Mouse (Mus musculus) forebrain, embryonic 12.5 days (tissue): ENCODE data around the gene Grn. TPM values are rescaled to one million over a fixed set of nuclear protein-coding genes. Genes with fewer than 3 reads are reported as not detected.
A peak's percentile ranks its signal among the peaks of the same experiment; 100 is the strongest.

Source experiments
- ATAC-seq: fragments of 200-750 bp; cut with Nextera tagmentation; 2 replicates; pipeline ENCODE4 v1.8.0; 2017; ENCODE audit warnings: moderate TSS enrichment; ENCODE audit not compliant: low FRiP score
- H3K27ac ChIP-seq: fragments of 300-500 bp; sonication (generic); 2 replicates; pipeline ENCODE4 v1.5.1; 2016; ENCODE audit warnings: mild to moderate bottlenecking
- H3K27me3 ChIP-seq: fragments of 300-500 bp; sonication (generic); 2 replicates; pipeline ENCODE4 v1.6.1; 2016; ENCODE audit warnings: mild to moderate bottlenecking
- H3K36me3 ChIP-seq: fragments of 300-500 bp; sonication (generic); replicated peaks from 2 replicates; pipeline ENCODE4 v1.6.1; 2016; ENCODE audit warnings: mild to moderate bottlenecking
- H3K4me1 ChIP-seq: fragments of 300-500 bp; sonication (generic); 2 replicates; pipeline ENCODE4 v1.6.1; 2016
- H3K4me2 ChIP-seq: fragments of 300-500 bp; sonication (generic); 2 replicates; pipeline ENCODE4 v1.6.1; 2016; ENCODE audit warnings: mild to moderate bottlenecking, moderate library complexity
- H3K4me3 ChIP-seq: fragments of 300-500 bp; sonication (generic); replicated peaks from 2 replicates; pipeline ENCODE4 v1.5.1; 2016; ENCODE audit warnings: mild to moderate bottlenecking
- H3K9ac ChIP-seq: fragments of 300-500 bp; sonication (generic); 2 replicates; pipeline ENCODE4 v1.6.1; 2016; ENCODE audit warnings: mild to moderate bottlenecking
- H3K9me3 ChIP-seq: fragments of 300-500 bp; sonication (generic); 2 replicates; pipeline ENCODE4 v1.6.1; 2016
- WGBS: fragments of 180-500 bp; shearing (Covaris S2); methylation state at CpG from one replicate; pipeline ENCODE4 v1.1.7; 2016; 5-methylcytosine and 5-hydroxymethylcytosine counted together
- polyA plus RNA-seq: library from polyadenylated mRNA; unstranded; fragments of >200 nt; fragmentation: Nextera tagmentation; extraction: Ambion mirVana; gene quantifications from 2 replicates; pipeline ENCODE4 v1.2.1, GENCODE M21; 2016

Grn gene
- polyA plus RNA-seq, 1 experiment from 2014 or later: 55.5 TPM

DNA sequence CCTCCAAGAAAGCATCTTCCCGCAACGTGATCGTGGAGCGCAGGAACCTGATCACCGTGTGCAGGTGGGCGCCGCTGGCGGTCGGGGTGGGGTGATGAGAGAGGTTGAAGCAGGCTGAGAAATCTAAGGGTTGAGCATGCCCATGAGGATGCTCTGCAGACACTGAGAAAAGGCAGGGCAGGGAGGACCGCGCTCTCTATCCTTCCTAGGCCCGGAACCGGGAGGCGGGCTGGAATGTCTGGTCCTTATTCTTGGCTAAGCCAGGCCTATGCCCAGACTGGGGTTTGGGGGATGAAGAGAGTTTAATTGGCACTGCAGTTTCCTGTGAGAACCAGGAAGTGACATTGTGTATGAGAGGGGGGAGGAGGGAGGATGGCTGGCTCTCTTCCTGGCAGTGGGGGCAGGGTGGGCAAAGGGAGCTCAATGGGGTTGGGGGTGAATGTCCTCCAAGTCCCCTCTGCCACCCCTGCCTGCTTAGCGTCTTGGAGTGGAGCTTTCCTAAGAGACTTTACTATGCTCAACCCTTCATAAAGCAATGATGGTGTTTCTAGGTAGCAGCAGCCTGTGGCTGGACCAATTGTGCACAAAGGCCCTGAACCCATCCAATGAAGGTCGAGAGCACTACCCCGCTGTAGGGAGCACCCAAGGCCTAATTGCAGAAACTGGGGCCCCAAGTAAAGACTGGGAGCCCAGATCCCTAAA is 36.2 kb upstream of the Grn start:
- Histone ChIP-seq H3K9ac (peak overlapping the region; percentile 84), H3K27me3 (peaks cover 12% of the 10 kb centered on the region), H3K4me1 (peaks cover 60% of the 10 kb centered on the region), H3K36me3 (peaks cover under 1% of the 10 kb centered on the region; the same call in 1 of the 2 replicates), H3K4me3 (peak overlapping the region; percentile 75), H3K4me2 (peak overlapping the region; percentile 89), H3K27ac (peak overlapping the region; percentile 94), H3K9me3 (no peaks in the 10 kb centered on the region)
- peak; percentile 43 for ATAC-seq
- WGBS: 5% methylated on average over 17 of the region's 17 CpGs

DNA sequence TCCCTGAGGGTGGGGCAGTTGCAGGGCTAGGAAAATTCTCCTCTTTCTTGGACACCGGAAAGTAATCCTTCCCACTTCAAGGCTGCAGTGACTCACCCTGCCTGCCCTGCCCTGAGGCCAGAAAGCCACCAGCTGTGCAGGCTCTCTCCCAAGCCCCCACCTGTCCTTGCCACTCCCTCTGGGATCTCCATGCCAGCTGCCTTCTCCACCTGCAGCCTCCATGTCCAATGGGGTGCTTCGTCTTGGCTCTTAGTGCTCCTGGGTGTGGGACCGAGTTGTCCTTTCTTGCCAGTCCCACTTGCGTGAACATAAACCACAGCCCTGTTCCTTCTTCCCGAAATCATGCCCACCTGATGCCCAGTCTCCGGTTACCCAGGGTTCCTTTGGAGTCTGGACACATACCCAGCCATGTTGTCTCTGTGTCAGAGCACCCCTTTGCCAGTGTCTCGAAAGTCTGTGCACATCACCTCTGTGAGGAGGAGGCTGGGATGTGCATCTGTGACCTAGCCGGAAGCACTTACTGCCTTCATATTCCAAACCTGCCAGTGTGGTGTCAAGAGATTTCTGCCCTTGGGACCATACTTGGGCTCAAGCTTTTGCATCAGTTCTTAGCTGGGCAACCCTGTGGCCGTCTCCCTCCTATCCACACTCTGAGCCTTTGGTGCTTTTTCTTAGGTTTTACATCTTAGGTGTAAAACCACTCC is 35.5 kb upstream of the Grn start:
- peak overlapping the region; percentile 75 for H3K4me3 ChIP-seq
- no peak for ATAC-seq
- H3K4me2 ChIP-seq: peak overlapping the region; percentile 89
- peaks cover 19% of the 10 kb centered on the region for H3K27me3 ChIP-seq
- no peaks in the 10 kb centered on the region for H3K9me3 ChIP-seq
- H3K4me1 ChIP-seq: peaks cover 67% of the 10 kb centered on the region
- H3K27ac ChIP-seq: peak overlapping the region; percentile 94
- 75% methylated on average over 9 of the region's 9 CpGs for WGBS
- H3K9ac ChIP-seq: peak overlapping the region; percentile 84
- H3K36me3 ChIP-seq: peaks cover 8% of the 10 kb centered on the region; the same call in 1 of the 2 replicates

DNA sequence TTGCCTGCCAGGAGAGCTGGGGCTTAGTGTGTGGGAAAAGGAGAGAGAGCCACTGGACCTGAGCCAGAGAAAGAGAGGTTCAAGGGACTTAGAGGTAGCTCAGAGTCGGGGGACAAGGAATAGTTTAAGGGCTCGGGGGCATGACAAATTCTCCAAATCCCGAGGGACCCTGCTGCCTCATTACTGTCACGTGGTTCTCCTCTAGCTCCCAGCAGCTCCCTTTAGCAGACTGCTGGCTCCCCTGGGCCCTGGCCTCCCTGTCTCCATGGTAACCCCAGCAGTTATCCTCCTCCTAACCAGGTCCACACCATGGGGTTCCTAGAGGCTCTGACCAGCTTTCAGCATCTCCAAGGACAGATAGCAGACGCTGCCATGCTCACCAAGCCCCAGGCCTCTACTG is 34.9 kb upstream of the Grn start:
- H3K4me1 ChIP-seq: peaks cover 74% of the 10 kb centered on the region
- 2% methylated on average over 5 of the region's 5 CpGs for WGBS

DNA sequence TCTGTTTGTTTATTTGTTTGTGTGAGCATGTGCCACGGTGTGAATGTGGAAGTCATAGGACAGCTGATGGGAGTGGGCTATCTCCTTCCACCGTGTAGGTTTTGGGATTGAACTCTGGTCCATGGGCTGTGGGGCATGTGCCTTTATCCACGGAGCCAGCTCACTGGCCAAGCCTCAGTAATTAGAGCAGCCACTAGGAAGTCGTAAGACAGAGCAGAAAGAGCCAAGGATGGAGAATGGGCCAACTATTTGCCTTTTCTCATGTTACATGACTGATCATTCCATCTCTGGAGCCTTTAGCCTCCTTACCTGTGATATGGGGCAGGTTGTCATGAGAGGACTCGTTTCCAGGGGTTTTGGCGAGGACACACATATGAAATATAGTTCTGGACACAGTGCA is 33.9 kb upstream of the Grn start:
- H3K27me3 ChIP-seq: peaks cover 33% of the 10 kb centered on the region
- H3K4me3 ChIP-seq: peak overlapping the region; percentile 75
- WGBS: 66% methylated on average over 6 of the region's 6 CpGs
- H3K9ac ChIP-seq: no peak overlapping the region
- peak overlapping the region; percentile 89 for H3K4me2 ChIP-seq
- no peak overlapping the region for H3K27ac ChIP-seq
- ATAC-seq: no peak
- peaks cover 20% of the 10 kb centered on the region; the same call in 1 of the 2 replicates for H3K36me3 ChIP-seq
- no peaks in the 10 kb centered on the region for H3K9me3 ChIP-seq
- peaks cover 74% of the 10 kb centered on the region for H3K4me1 ChIP-seq

More for the DNA sequence above, 34.9 kb upstream of the Grn start:
- peak overlapping the region; percentile 89 for H3K4me2 ChIP-seq
- H3K36me3 ChIP-seq: peaks cover 12% of the 10 kb centered on the region; the same call in 1 of the 2 replicates
- peak overlapping the region; percentile 84; the same call in 1 of the 2 replicates for H3K9ac ChIP-seq
- H3K4me3 ChIP-seq: peak overlapping the region; percentile 75
- no peaks in the 10 kb centered on the region for H3K9me3 ChIP-seq
- H3K27me3 ChIP-seq: peaks cover 26% of the 10 kb centered on the region
- ATAC-seq: no peak
- H3K27ac ChIP-seq: peak overlapping the region; percentile 94

DNA sequence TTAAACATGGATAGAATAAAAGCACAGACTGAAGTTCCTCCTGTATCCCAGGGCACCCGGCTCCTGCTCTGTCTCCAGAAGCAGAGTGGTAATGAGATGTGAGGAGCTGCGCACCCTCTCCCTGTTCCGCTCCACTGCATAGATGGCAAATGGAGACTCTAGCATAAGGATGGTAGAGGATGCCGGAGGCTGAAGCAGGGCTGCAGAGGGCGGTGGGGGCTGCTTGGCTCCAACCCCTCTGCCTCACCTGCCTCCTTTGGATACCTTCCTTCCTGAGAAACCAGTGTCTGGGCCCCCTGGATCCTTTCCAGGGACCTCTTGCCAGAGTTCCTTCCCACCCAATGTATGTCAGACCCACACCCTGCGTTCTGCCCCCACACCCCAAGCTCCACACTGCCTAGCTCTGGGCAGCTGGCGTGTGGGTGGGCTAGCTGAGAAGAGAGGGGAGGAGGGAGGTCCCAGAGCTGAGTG is 33.4 kb upstream of the Grn start:
- H3K9ac ChIP-seq: no peak overlapping the region
- no peaks in the 10 kb centered on the region for H3K9me3 ChIP-seq
- ATAC-seq: no peak
- H3K4me2 ChIP-seq: peak overlapping the region; percentile 89; the same call in 1 of the 2 replicates
- H3K27ac ChIP-seq: no peak overlapping the region
- peaks cover 23% of the 10 kb centered on the region for H3K36me3 ChIP-seq
- peaks cover 33% of the 10 kb centered on the region for H3K27me3 ChIP-seq
- H3K4me3 ChIP-seq: no peak overlapping the region
- peaks cover 74% of the 10 kb centered on the region for H3K4me1 ChIP-seq
- 76% methylated on average over 7 of the region's 7 CpGs for WGBS

DNA sequence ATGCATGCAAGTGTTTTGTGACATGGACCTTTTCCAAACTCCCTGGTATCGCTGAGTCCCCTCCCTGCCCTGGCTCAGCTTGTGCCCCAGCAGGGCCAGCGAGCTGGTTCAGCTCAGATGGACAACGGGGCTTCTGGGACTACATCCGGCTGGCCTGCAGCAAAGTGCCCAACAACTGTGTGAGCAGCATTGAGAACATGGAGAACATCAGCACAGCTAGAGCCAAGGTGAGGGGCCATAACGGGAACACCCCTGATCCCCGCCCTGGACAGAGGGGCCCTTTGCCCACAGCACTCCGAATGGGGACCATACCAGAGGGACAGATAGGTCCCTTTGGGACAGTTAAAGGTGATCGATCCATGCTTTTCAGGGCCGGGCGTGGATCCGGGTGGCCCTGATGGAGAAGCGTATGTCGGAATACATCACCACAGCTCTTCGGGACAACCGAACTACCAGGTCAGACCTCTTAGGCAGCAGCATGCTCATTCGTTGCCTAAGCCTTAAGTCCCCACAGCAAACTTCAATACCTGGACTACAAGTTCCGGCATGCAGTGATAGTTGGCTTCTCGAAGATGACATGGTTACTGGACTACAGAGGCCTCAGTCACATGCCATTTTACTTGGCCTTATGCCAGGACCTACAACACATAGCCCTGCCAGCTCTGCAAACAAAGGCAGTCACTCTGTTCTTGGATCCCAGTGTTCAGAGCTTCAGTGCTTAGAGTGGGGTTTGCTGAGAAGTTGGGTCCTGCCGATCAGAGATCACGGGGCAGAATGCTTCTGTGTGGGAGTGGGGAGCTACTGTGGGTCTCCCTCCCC is 31.9 kb upstream of the Grn start:
- Histone ChIP-seq H3K27ac (no peak overlapping the region), H3K4me3 (no peak overlapping the region), H3K4me2 (no peak overlapping the region), H3K9ac (no peak overlapping the region), H3K27me3 (peaks cover 33% of the 10 kb centered on the region), H3K36me3 (peaks cover 38% of the 10 kb centered on the region), H3K4me1 (peaks cover 70% of the 10 kb centered on the region), H3K9me3 (no peaks in the 10 kb centered on the region)
- 80% methylated on average over 20 of the region's 20 CpGs for WGBS
- no peak for ATAC-seq

DNA sequence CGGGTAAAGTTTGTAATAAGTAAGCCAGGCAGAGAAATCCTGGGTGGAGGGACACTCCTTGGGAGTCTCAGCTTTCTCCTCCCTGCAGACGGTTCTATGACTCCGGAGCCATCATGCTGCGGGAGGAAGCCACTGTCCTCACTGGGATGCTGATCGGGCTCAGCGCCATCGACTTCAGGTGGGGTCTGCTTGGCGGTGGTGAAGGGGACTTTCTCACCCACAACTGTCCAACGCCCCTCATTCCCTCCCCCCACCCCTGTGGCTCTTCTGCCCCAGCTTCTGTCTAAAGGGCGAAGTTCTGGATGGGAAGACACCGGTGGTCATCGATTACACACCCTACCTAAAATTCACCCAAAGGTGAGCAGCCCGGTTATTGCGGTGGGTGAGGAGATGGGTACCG is 31.0 kb upstream of the Grn start:
- H3K9ac ChIP-seq: no peak overlapping the region
- H3K36me3 ChIP-seq: peaks cover 47% of the 10 kb centered on the region
- 0 out of 2 replicates have a peak overlapping the region, but pooled peaks have one; percentile 2 for H3K4me3 ChIP-seq
- H3K4me2 ChIP-seq: no peak overlapping the region
- H3K27ac ChIP-seq: no peak overlapping the region
- WGBS: 26% methylated on average over 15 of the region's 15 CpGs
- H3K27me3 ChIP-seq: peaks cover 33% of the 10 kb centered on the region
- H3K9me3 ChIP-seq: no peaks in the 10 kb centered on the region
- ATAC-seq: no peak
- peaks cover 63% of the 10 kb centered on the region for H3K4me1 ChIP-seq

DNA sequence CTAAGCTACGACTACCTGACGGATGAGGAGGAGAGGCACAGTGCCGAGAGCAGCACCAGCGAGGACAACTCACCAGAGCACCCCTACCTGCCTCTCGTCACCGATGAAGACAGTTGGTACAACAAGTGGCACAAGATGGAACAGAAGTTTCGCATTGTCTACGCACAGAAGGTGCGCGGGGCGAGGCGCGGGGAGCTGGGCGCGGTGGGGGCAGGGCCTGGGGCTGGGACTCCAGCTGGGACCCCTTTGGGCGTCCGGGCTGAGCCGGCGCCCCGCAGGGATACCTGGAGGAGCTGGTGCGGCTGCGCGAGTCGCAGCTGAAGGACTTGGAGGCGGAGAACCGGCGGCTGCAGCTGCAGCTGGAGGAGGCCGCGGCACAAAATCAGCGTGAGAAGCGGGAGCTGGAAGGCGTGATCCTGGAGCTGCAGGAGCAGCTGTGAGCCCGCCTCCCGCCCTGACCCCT is 30.5 kb upstream of the Grn start:
- Histone ChIP-seq H3K27me3 (peaks cover 33% of the 10 kb centered on the region), H3K9me3 (no peaks in the 10 kb centered on the region), H3K4me3 (0 out of 2 replicates have a peak overlapping the region, but pooled peaks have one; percentile 2), H3K9ac (no peak overlapping the region; the same call in 1 of the 2 replicates), H3K4me2 (peak overlapping the region; percentile 33), H3K4me1 (peaks cover 60% of the 10 kb centered on the region), H3K36me3 (peaks cover 52% of the 10 kb centered on the region), H3K27ac (no peak overlapping the region)
- WGBS: 4% methylated on average over 34 of the region's 34 CpGs
- ATAC-seq: no peak

DNA sequence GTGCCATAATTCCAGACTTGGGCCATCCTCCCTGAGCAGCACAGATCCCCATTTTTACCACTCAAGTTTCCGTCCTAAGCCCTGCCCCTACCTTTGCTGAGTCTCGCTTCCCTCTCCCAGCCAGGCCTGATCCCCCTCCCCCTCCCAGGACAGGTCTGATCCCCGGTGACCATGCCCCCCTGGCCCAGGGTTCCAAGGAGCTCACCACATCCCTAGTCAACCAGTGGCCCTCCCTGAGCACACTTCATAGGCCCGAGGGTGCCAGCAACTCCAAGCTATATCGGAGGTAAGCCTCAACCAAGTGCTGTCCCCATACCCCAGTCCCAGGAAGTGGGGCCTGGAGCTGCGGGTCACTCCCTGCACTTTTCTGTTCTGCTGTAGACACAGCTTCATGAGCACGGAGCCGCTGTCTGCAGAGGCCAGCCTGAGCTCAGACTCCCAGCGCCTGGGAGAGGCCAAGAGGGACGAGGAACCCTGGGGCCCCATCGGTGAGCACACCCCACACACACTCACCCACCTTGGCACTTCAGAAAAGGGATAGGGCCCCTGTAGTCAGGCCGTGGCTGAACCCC is 29.5 kb upstream of the Grn start:
- H3K27ac ChIP-seq: no peak overlapping the region
- WGBS: 31% methylated on average over 12 of the region's 12 CpGs
- peaks cover 33% of the 10 kb centered on the region for H3K27me3 ChIP-seq
- no peak overlapping the region for H3K4me3 ChIP-seq
- H3K9me3 ChIP-seq: no peaks in the 10 kb centered on the region
- no peak for ATAC-seq
- H3K9ac ChIP-seq: no peak overlapping the region
- H3K4me2 ChIP-seq: no peak overlapping the region
- H3K4me1 ChIP-seq: peaks cover 60% of the 10 kb centered on the region
- peaks cover 55% of the 10 kb centered on the region for H3K36me3 ChIP-seq

DNA sequence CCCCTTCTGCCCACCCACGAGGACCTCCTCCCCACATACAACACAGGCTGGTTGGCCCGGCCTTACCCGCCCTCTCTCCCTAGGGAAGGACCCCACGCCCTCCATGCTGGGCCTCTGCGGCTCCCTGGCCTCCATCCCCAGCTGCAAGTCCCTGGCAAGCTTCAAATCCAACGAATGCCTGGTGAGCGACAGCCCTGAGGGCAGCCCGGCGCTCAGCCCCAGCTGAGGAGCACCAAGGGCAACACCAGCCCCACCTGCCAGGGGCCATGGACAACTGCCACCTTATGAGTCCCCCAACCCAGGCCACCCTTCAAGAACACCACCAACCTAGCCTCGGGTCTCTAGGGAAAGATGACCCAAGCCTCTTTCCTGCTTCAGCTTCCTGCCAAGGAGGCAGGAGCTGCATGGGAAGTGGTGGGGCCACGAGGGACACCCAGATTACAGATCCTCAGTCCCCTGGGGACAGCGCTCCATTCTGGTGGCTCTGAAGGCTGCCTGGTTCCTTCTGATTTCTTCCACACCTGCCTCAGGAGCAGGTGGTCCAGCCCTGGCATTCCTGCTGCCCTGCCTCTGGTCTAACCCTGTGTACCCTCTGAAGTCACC is 28.1 kb upstream of the Grn start:
- peaks cover 61% of the 10 kb centered on the region for H3K4me1 ChIP-seq
- H3K9ac ChIP-seq: no peak overlapping the region
- no peaks in the 10 kb centered on the region for H3K9me3 ChIP-seq
- H3K4me3 ChIP-seq: no peak overlapping the region
- ATAC-seq: no peak
- no peak overlapping the region for H3K4me2 ChIP-seq
- 60% methylated on average over 12 of the region's 12 CpGs for WGBS
- H3K27me3 ChIP-seq: peaks cover 33% of the 10 kb centered on the region
- H3K36me3 ChIP-seq: peaks cover 55% of the 10 kb centered on the region
- no peak overlapping the region for H3K27ac ChIP-seq

DNA sequence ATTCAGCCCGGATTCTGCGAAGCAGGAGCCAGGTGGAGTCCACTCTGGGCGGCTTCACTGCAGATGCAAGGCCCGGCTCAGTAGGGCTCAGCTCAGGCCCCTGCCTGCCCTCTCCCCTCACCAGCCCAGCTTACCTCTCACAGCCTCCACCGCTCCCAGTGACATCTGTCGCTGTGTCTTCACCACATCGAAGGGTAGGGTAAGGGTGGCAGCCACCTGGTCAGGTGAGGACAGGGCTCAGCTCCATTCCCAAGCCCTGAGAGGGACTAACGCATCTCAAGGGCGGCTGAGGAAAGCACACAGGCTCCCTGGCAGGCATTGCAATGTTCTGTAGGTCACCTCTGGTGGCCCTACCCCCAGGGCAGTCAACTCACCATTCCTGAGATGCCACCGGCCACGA is 26.5 kb upstream of the Grn start:
- peaks cover 55% of the 10 kb centered on the region for H3K36me3 ChIP-seq
- H3K4me1 ChIP-seq: peaks cover 52% of the 10 kb centered on the region

More for the DNA sequence above, 26.5 kb upstream of the Grn start:
- no peak overlapping the region for H3K4me3 ChIP-seq
- 92% methylated on average over 11 of the region's 11 CpGs for WGBS
- H3K9me3 ChIP-seq: no peaks in the 10 kb centered on the region
- H3K4me2 ChIP-seq: no peak overlapping the region
- no peak for ATAC-seq
- H3K9ac ChIP-seq: no peak overlapping the region
- peaks cover 23% of the 10 kb centered on the region for H3K27me3 ChIP-seq
- H3K27ac ChIP-seq: no peak overlapping the region
